Mouse (Mus musculus) bone marrow macrophage, adult 2 months (primary cell): ENCODE measurements around the gene Bcas2.

Source experiments
- CTCF ChIP-seq: IDR thresholded peaks from 2 replicates; pipeline ENCODE4 v1.5.1; 2012; ENCODE audit warnings: low read depth, mild to moderate bottlenecking, low read length, moderate library complexity
- POLR2A ChIP-seq: IDR thresholded peaks from 2 replicates; pipeline ENCODE4 v1.6.1; 2012; ENCODE audit warnings: mild to moderate bottlenecking, low read depth, low read length, borderline replicate concordance

- TF ChIP-seq CTCF (no peak), POLR2A (no peak)
Observed at GRCm38 (mm10) chr3:103176740-103177139, 5.3 kb downstream of the Bcas2 start.
